Mouse (Mus musculus) neural tube, embryonic 13.5 days (tissue): Measurements from ENCODE around the gene Gpx4. TPM values are rescaled to one million over a fixed set of nuclear protein-coding genes. Genes with fewer than 3 reads are reported as not detected.
"Not testable (repeated sequence)": the region's sequence is repeated elsewhere in the genome, so short reads cannot be mapped to it uniquely, and the experiment has no call there.

Experiments
- ATAC-seq: fragments of 200-750 bp; cut with Nextera tagmentation; 2 replicates; pipeline ENCODE4 v1.8.0; 2017; ENCODE audit warnings: low read depth, mild to moderate bottlenecking, moderate TSS enrichment, moderate library complexity
- H3K27ac ChIP-seq: fragments of 300-500 bp; sonication (generic); replicated peaks from 2 replicates; pipeline ENCODE4 v1.5.1; 2015; ENCODE audit warnings: moderate library complexity, mild to moderate bottlenecking, inconsistent platforms
- H3K27me3 ChIP-seq: fragments of 300-500 bp; sonication (generic); 2 replicates; pipeline ENCODE4 v1.6.1; 2015; ENCODE audit warnings: mild to moderate bottlenecking, inconsistent platforms
- H3K36me3 ChIP-seq: fragments of 300-500 bp; sonication (generic); 2 replicates; pipeline ENCODE4 v1.6.1; 2015; ENCODE audit warnings: mild to moderate bottlenecking, inconsistent platforms
- H3K4me1 ChIP-seq: fragments of 300-500 bp; sonication (generic); replicated peaks from 2 replicates; pipeline ENCODE4 v1.6.1; 2015; ENCODE audit warnings: inconsistent platforms
- H3K4me2 ChIP-seq: fragments of 300-500 bp; sonication (generic); 2 replicates; pipeline ENCODE4 v1.6.1; 2015; ENCODE audit warnings: inconsistent platforms, mild to moderate bottlenecking, moderate library complexity
- H3K4me3 ChIP-seq: fragments of 300-500 bp; sonication (generic); 2 replicates; pipeline ENCODE4 v1.5.1; 2015; ENCODE audit warnings: mild to moderate bottlenecking, inconsistent platforms
- H3K9ac ChIP-seq: fragments of 300-500 bp; sonication (generic); 2 replicates; pipeline ENCODE4 v1.6.1; 2015; ENCODE audit warnings: moderate library complexity, mild to moderate bottlenecking, inconsistent platforms
- H3K9me3 ChIP-seq: fragments of 300-500 bp; sonication (generic); 2 replicates; pipeline ENCODE4 v1.6.1; 2016; ENCODE audit warnings: inconsistent platforms
- WGBS: fragments of 180-500 bp; shearing (Covaris S2); methylation state at CpG from one replicate; pipeline ENCODE4 v1.1.7; 2015; 5-methylcytosine and 5-hydroxymethylcytosine counted together
- polyA plus RNA-seq: library from polyadenylated mRNA; unstranded; fragments of >200 nt; fragmentation: Nextera tagmentation; extraction: Ambion mirVana; gene quantifications from 2 replicates; pipeline ENCODE4 v1.2.1, GENCODE M21; 2015

The Gpx4 gene
- polyA plus RNA-seq, 1 experiment from 2014 or later, result 556 TPM

- 84% methylated on average over 5 of the region's 5 CpGs for WGBS
- Histone ChIP-seq H3K4me3 (no peak overlapping the region), H3K27ac (0 out of 2 replicates have a peak overlapping the region, but pooled peaks have one; percentile 46), H3K4me2 (no peak overlapping the region; the same call in 1 of the 2 replicates), H3K9ac (no peak overlapping the region), H3K36me3 (peaks cover 19% of the 10 kb centered on the region), H3K9me3 (no peaks in the 10 kb centered on the region), H3K4me1 (peaks cover 38% of the 10 kb centered on the region), H3K27me3 (no peaks in the 10 kb centered on the region)
- ATAC-seq, result no peak
Observed at GRCm38 (mm10) chr10:80052374-80052764, 5.4 kb downstream of the Gpx4 start.

GRCm38 (mm10) chr10:80053259-80053780, 6.4 kb downstream of the Gpx4 start:
- Histone ChIP-seq H3K4me1 (peaks cover 30% of the 10 kb centered on the region), H3K27me3 (no peaks in the 10 kb centered on the region), H3K36me3 (peaks cover 28% of the 10 kb centered on the region), H3K9me3 (no peaks in the 10 kb centered on the region), H3K27ac (peak overlapping the region; percentile 98), H3K4me3 (peak overlapping the region; percentile 91), H3K4me2 (peak overlapping the region; percentile 67), H3K9ac (peak overlapping the region; percentile 98)
- WGBS, result under 1% methylated on average over 47 of the region's 47 CpGs
- peak; percentile 97 for ATAC-seq

- Histone ChIP-seq H3K9ac (peak overlapping the region; percentile 98), H3K27me3 (no peaks in the 10 kb centered on the region), H3K4me2 (peak overlapping the region; percentile 67), H3K36me3 (peaks cover 35% of the 10 kb centered on the region), H3K4me1 (peaks cover 26% of the 10 kb centered on the region), H3K9me3 (no peaks in the 10 kb centered on the region), H3K27ac (peak overlapping the region; percentile 98), H3K4me3 (peak overlapping the region; percentile 91)
- 2% methylated on average over 77 of the region's 77 CpGs for WGBS
- peak; percentile 44 for ATAC-seq
Observed at GRCm38 (mm10) chr10:80053831-80054815, 7.2 kb downstream of the Gpx4 start.

GRCm38 (mm10) chr10:80054911-80055310, 7.9 kb downstream of the Gpx4 start:
- peak overlapping the region; percentile 91 for H3K4me3 ChIP-seq
- peaks cover 41% of the 10 kb centered on the region for H3K36me3 ChIP-seq
- not testable (repeated sequence) for H3K27me3 ChIP-seq, H3K9me3 ChIP-seq, ATAC-seq
- WGBS, result 27% methylated on average over 3 of the region's 3 CpGs
- peaks cover 26% of the 10 kb centered on the region for H3K4me1 ChIP-seq
- H3K27ac ChIP-seq, result peak overlapping the region; percentile 98; the same call in 1 of the 2 replicates
- peak overlapping the region; percentile 67 for H3K4me2 ChIP-seq
- peak overlapping the region; percentile 98 for H3K9ac ChIP-seq

- H3K4me1 ChIP-seq, result peaks cover 26% of the 10 kb centered on the region
- peaks cover 46% of the 10 kb centered on the region for H3K36me3 ChIP-seq
- H3K27ac ChIP-seq, result no peak overlapping the region
- peak overlapping the region; percentile 67 for H3K4me2 ChIP-seq
- peak overlapping the region; percentile 91 for H3K4me3 ChIP-seq
- WGBS, result 78% methylated on average over 5 of the region's 5 CpGs
- no peaks in the 10 kb centered on the region for H3K9me3 ChIP-seq
- H3K27me3 ChIP-seq, result no peaks in the 10 kb centered on the region
- ATAC-seq, result no peak
- H3K9ac ChIP-seq, result peak overlapping the region; percentile 98
Observed at GRCm38 (mm10) chr10:80055364-80055763, 8.4 kb downstream of the Gpx4 start.

GRCm38 (mm10) chr10:80055891-80056290, 8.9 kb downstream of the Gpx4 start:
- no peaks in the 10 kb centered on the region for H3K27me3 ChIP-seq
- H3K4me1 ChIP-seq, result peaks cover 26% of the 10 kb centered on the region
- H3K9me3 ChIP-seq, result no peaks in the 10 kb centered on the region
- peak overlapping the region; percentile 67; the same call in 1 of the 2 replicates for H3K4me2 ChIP-seq
- H3K27ac ChIP-seq, result no peak overlapping the region
- 88% methylated on average over 9 of the region's 10 CpGs for WGBS
- peaks cover 49% of the 10 kb centered on the region for H3K36me3 ChIP-seq
- H3K4me3 ChIP-seq, result peak overlapping the region; percentile 91; the same call in 1 of the 2 replicates
- no peak for ATAC-seq
- H3K9ac ChIP-seq, result 0 out of 2 replicates have a peak overlapping the region, but pooled peaks have one; percentile 98

- no peak overlapping the region for H3K27ac ChIP-seq
Observed at GRCm38 (mm10) chr10:80056506-80056905, 9.5 kb downstream of the Gpx4 start.

GRCm38 (mm10) chr10:80056976-80057682, 10.2 kb downstream of the Gpx4 start:
- Histone ChIP-seq H3K27me3 (no peaks in the 10 kb centered on the region), H3K36me3 (peaks cover 61% of the 10 kb centered on the region)
- no peak for ATAC-seq

More at GRCm38 (mm10) chr10:80056506-80056905, 9.5 kb downstream of the Gpx4 start:
- peaks cover 56% of the 10 kb centered on the region for H3K36me3 ChIP-seq
- ATAC-seq, result no peak
- WGBS, result 94% methylated on average over 4 of the region's 4 CpGs
- no peak overlapping the region for H3K4me3 ChIP-seq
- H3K9ac ChIP-seq, result no peak overlapping the region
- no peak overlapping the region for H3K4me2 ChIP-seq
- no peaks in the 10 kb centered on the region for H3K9me3 ChIP-seq
- no peaks in the 10 kb centered on the region for H3K27me3 ChIP-seq
- peaks cover 26% of the 10 kb centered on the region for H3K4me1 ChIP-seq

GRCm38 (mm10) chr10:80057683-80058326, 10.8 kb downstream of the Gpx4 start:
- WGBS, result 77% methylated on average over 30 of the region's 30 CpGs
- H3K9me3 ChIP-seq, result no peaks in the 10 kb centered on the region
- H3K4me2 ChIP-seq, result no peak overlapping the region
- H3K27me3 ChIP-seq, result no peaks in the 10 kb centered on the region
- peaks cover 68% of the 10 kb centered on the region for H3K36me3 ChIP-seq
- H3K9ac ChIP-seq, result 0 out of 2 replicates have a peak overlapping the region, but pooled peaks have one; percentile 36
- no peak overlapping the region for H3K4me3 ChIP-seq
- no peak for ATAC-seq
- peaks cover 27% of the 10 kb centered on the region for H3K4me1 ChIP-seq
- no peak overlapping the region for H3K27ac ChIP-seq

More at GRCm38 (mm10) chr10:80056976-80057682, 10.2 kb downstream of the Gpx4 start:
- peaks cover 26% of the 10 kb centered on the region for H3K4me1 ChIP-seq
- 90% methylated on average over 27 of the region's 27 CpGs for WGBS
- no peak overlapping the region for H3K27ac ChIP-seq
- no peak overlapping the region for H3K4me3 ChIP-seq
- 0 out of 2 replicates have a peak overlapping the region, but pooled peaks have one; percentile 8 for H3K9ac ChIP-seq
- no peak overlapping the region for H3K4me2 ChIP-seq
- no peaks in the 10 kb centered on the region for H3K9me3 ChIP-seq

- Histone ChIP-seq H3K4me2 (no peak overlapping the region), H3K4me3 (no peak overlapping the region), H3K9me3 (no peaks in the 10 kb centered on the region), H3K27ac (peak overlapping the region; percentile 57), H3K27me3 (no peaks in the 10 kb centered on the region), H3K36me3 (peaks cover 79% of the 10 kb centered on the region), H3K9ac (peak overlapping the region; percentile 43; the same call in 1 of the 2 replicates), H3K4me1 (peaks cover 18% of the 10 kb centered on the region; the same call in 1 of the 2 replicates)
- WGBS, result 76% methylated on average over 5 of the region's 5 CpGs
- ATAC-seq, result peak; percentile 30; the same call in 1 of the 2 replicates
Observed at GRCm38 (mm10) chr10:80063104-80063503, 16.1 kb downstream of the Gpx4 start.
